Mouse (Mus musculus) retina, postnatal 7 days (tissue): ENCODE measurements around the gene Ociad1.

Experiments
- DNase-seq: peaks from one replicate; pipeline ENCODE4 v3.0.0-alpha.2; 2012; ENCODE audit warnings: low read depth, low spot score

Ociad1 gene

GRCm38 (mm10) chr5:73338832-73339163 is 46.2 kb downstream of the Ociad1 start:
- no peak for DNase-seq

GRCm38 (mm10) chr5:73339779-73340722 is 47.5 kb downstream of the Ociad1 start:
- DNase-seq: no peak

GRCm38 (mm10) chr5:73340723-73341235 is 48.2 kb downstream of the Ociad1 start, which contains the start of gene Ociad2:
TSS of gene Ociad2 (minus strand) at chr5:73341028.
- no peak for DNase-seq

GRCm38 (mm10) chr5:73342701-73343355 is 50.2 kb downstream of the Ociad1 start:
- DNase-seq: no peak

- no peak for DNase-seq
These were observed 51.7 kb downstream of the Ociad1 start for GRCm38 (mm10) chr5:73344310-73344709.

GRCm38 (mm10) chr5:73345254-73345653 is 52.7 kb downstream of the Ociad1 start:
- no peak for DNase-seq

- no peak for DNase-seq
These were observed 56.9 kb downstream of the Ociad1 start for GRCm38 (mm10) chr5:73349514-73349913.

GRCm38 (mm10) chr5:73351796-73352195 is 59.2 kb downstream of the Ociad1 start:
- DNase-seq: no peak

GRCm38 (mm10) chr5:73353519-73353918 is 60.9 kb downstream of the Ociad1 start:
- DNase-seq: no peak

- no peak for DNase-seq
These were observed 61.4 kb downstream of the Ociad1 start for GRCm38 (mm10) chr5:73353978-73354377.

- DNase-seq: no peak
These were observed 62.8 kb downstream of the Ociad1 start for GRCm38 (mm10) chr5:73355393-73355792.

GRCm38 (mm10) chr5:73359134-73359751 is 66.7 kb downstream of the Ociad1 start:
- no peak for DNase-seq

GRCm38 (mm10) chr5:73359752-73360141 is 67.2 kb downstream of the Ociad1 start:
- no peak for DNase-seq

GRCm38 (mm10) chr5:73360240-73360639 is 67.7 kb downstream of the Ociad1 start:
- DNase-seq: no peak

GRCm38 (mm10) chr5:73362338-73362737 is 69.8 kb downstream of the Ociad1 start:
- no peak for DNase-seq

- no peak for DNase-seq
These were observed 70.2 kb downstream of the Ociad1 start for GRCm38 (mm10) chr5:73362791-73363190.
